Mouse (Mus musculus): ENCODE results near the gene Msx2.

Msx2 gene

DNA sequence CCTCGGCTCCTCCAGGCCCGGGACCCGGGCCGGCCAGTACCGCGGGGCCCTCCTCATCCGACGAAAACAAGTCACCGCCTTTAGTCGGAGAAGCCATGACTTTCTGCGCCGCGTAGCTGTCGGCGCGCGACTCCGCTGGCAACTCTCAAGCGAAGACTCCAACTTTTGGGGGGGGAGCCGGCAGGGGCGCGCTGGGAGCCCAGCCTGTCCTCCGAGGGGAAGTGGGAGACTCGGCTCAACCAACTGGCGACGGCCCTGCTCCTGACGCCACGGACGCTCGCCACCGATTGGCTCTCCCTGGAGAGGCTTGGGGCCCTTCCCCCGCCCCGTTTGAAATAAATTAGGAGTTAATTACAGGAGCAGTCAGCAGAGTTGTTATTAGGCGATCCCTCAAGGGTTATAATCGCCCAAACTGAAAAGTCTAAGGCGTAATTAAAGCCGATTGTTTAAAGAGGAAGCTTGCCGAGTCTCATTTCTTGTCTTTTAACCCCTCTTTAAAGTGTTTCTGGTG lies at the start of gene Msx2:
Gene Msx2, minus strand, starts transcription at position 461 of the 511 bp plus-strand sequence.
- no peak for DNase-seq (ENCODE audit: low spot score in 2 of 2)

DNA sequence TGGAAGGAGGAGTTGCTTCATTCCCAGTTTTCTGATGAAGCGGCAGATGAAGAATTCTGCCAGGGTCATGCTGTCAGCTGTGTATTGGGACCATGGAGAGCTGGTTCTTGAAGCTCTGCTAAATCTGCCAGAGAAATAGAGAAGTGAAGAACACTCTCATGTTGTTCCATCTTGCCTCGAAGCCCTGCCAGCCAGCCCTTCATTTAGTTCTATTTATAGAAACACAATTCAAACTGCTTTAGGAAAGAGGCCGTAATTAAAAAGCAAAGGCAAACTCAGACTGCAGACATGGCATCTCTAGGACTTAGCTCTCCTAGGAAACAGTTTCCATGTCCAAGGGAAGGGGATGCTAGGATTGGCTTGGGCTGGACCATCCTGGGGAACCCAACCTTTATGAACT lies 48.6 kb upstream of the Msx2 start:
- DNase-seq (ENCODE audit: low spot score in 2 of 2) = no peak

DNA sequence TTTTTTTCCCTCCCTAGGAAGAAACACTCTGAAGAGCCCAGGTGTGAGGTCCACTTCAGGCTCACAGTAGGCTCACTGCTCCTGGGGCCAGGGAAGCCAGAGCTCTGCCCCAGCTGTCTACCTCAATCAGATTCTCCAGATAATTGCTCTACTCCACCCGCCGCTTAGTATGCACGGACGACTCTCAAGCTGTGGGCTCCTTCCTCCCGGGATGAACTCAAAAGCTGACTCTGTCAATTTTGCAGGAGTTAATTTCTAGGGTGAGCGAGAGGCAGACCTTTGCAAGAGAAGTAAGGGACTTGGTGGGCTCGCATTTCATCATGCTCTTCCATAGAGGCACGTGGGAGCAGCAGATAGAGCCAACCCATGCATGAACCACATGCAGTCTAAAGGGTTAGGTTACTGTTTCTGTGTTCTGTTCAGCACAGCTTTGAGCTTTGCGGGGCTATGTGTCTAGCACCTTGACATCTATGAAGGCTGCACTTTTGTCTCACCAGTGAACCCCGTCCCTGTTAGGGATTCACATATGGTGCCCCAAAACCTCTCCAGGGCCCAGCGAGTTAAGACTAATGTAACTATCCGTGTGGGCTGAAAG lies 47.6 kb upstream of the Msx2 start:
- no peak for DNase-seq (ENCODE audit: low spot score in 2 of 2)

DNA sequence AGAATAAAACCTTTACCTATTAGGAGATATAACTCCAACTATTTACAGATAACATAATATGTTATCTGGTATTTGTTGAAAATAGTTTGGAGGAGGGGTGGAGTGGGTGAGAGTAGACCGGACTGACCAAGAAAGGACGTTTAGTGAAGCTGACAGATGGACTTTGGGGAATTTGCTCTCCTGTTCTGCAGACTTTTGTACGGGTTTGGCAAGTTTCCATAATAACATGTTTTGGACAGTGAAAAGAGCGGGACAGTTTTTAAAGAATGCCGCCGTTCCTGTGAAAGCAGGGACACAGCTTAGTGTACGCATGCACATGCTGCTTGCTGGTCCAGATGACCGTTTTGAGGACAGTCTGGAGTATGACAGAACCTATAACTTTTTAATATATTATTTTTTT lies 46.9 kb upstream of the Msx2 start:
- no peak for DNase-seq (ENCODE audit: low spot score in 2 of 2)

DNA sequence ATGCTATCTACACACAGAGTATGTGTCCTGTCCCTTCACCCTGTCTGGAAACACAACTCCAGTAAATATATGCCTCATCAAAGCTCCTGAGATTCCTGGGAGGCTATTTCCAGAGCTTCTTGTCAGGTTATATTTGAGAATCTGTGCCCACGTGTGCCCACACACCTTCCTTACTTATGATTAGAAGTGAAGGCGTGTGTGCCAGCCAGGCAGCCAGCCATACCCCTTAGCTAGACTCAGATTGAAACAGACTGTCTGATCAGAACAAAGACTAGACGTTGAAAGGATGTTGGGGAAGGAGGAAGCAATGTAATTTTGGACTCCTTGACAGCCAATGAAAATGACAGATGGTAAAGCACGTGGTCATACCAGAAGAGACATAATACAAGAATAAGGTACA lies 45.4 kb upstream of the Msx2 start:
- DNase-seq (ENCODE audit: low spot score in 2 of 2) = no peak

DNA sequence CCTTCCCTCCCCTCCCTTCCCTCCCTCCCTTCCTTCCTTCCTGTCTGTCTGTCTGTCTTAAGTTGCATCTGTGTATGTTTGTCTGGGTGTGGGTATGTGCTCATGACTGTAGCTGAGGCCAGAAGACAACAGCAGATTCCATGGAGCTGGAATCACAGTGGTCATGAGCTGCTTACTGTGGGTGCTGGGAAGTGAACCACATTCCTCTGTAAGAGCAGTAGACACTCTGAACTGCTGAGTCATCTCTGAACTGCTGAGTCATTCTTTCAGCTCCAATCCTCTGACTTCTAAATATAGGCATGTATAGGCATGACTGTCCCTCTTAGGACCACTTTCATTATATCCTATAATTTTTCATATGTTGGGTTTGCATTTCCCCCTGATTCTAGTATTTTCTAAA lies 41.7 kb upstream of the Msx2 start:
- DNase-seq (ENCODE audit: low spot score in 2 of 2) = no peak

DNA sequence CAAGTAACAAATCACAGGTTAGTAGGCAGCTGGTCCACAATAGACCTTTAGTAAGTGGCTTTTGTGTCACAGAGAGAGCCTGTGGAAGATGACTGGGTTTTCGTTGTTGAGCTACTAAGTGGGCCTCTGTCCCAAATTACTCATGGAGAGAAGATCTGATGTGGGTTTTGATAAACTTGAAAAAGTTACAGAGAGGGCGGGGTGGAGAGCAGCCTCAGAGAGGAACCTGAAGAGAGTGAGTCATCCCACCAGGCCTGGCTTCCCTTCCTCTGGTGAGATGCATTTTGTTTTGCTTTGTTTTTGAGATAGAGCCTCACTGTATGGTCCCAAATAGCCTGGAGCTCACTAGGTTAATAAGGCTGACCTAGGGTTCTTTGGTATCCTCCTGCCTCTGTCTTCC lies 38.5 kb upstream of the Msx2 start:
- DNase-seq (ENCODE audit: low spot score in 2 of 2) = no peak

DNA sequence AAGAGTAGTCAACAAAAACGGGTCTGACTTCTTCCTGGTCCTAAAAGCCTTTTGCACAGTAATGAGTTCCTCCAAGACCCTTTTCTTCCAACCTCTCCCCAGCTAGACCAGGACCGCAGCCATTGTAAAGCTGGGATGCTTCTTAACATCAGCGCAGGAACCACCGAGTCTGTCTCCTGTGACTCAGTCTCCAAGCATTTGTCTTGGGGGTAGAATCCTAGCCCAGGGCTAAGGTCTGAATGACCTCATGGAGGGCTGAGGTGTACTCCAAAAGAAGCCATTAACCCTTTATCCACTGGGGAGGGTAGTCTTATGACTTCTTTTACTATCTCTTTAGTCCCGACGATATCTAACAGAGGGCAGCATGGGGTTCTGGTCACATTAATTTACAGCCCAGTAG lies 29.5 kb upstream of the Msx2 start:
- no peak for DNase-seq (ENCODE audit: low spot score in 2 of 2)

DNA sequence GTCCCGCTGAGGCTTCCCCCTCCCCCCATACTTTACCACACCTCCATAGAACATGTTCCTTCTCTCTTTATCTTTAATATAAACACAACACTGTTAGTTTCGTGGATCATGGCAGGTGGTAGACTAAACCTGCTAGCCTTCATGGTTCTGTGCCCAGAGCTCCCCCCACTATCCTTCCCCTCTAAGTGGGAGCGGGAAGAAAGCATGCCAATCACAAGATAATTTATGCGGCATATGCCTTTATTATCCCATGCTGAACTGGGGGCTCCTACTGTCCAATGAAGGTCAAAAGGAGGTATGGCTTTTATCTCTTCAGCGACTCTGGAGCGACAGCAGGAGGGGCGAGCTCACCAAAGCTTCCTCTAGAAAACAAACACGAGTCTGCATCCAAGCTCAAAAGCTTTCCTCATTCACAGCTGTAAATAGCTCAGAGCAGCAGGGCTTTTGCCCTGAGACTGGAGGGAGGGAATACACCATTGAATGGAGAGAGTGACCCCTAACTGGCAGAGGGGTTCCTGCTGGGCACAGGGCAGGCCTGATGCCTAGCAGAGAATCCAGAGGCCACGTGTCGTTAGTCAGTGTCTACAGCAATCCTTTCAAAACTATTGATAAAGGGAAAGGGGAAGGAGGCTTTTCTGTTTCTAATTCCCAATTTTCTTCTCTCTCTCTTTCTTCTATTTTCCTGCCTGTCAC lies 28.8 kb upstream of the Msx2 start:
- DNase-seq (ENCODE audit: low spot score in 2 of 2) = no peak

DNA sequence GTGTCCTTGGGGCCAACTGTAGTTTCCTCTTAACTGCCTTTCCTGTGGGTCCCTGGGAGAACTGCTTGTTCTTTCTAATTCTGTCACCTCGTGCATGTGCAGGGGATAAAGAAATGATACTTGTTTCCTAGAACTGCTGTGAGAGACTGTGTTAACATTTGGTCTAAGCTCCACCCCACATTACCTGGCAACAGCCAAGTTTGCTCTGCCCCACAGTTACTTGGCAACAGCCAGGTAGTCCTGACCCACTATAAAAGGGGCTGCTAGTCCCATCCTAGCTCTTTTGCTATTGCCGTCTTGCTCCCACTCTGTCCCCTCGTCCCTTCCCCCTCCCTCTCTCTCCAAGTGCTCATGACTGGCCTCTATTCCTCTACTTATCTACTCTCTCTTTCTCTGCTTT lies 28.2 kb upstream of the Msx2 start:
- no peak for DNase-seq (ENCODE audit: low spot score in 2 of 2)

DNA sequence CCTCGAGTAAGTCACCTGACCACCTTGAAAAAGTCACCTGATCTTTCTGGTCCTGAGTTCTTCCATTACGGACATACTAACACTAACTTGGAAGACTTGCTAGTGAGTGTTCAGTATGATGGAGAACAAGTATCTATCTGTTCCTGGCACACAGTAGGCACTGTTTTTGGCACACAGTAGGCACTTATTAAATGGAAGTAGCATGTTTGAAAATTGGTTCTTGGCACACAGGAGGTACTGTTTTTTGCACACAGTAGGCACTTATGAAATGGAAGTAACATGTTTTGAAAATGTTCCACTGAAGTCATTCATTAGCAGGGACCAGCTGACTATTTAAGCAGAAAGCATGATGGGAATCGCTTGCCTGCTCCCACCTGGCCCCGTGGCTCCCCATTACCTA lies 13.6 kb upstream of the Msx2 start:
- no peak for DNase-seq (ENCODE audit: low spot score in 2 of 2)

DNA sequence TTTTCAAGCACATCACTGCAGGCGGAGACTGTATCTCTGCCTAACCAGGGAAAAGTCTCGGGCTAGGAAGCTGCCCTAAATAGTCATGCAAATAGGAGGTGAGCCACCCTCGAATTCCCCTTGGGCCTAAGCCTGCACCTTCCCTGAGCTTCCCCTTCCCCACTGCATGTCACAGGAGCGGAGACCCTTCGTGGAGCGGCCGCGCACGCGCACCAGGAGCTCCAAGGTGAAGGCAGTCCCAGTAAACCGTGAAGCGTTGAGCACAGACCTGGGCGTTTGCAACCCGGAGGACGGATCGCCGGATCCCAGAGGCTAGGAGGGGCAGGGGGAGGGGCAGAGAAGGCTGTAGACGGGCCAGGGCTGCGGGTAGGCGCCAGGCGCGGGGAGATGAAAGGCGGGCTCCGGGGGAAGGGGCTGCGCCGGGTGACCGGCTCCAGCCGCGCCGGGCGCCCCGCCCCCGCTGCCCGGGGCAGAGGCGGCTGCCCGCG lies 2.9 kb upstream of the Msx2 start:
- DNase-seq (ENCODE audit: low spot score in 2 of 2) = no peak

DNA sequence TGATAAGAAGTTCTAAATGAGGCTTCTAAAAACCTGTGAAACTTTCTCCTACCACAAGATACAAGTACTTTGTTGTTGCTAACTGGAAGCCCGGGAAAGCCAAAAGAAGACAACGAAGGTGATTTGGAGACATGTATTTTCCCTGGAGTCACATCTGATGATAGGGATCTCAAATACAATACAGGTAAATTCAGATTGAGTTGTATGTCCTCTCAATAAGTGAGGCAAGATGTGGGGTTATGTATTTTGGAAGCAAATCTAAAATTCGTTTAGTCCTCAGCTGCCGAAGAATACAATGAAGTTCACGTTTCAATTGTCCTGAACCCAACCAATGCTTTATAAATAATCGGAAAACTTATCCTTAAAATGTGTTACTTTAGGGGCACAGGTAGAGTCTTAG lies 1.6 kb upstream of the Msx2 start:
- no peak for DNase-seq (ENCODE audit: low spot score in 2 of 2)

DNA sequence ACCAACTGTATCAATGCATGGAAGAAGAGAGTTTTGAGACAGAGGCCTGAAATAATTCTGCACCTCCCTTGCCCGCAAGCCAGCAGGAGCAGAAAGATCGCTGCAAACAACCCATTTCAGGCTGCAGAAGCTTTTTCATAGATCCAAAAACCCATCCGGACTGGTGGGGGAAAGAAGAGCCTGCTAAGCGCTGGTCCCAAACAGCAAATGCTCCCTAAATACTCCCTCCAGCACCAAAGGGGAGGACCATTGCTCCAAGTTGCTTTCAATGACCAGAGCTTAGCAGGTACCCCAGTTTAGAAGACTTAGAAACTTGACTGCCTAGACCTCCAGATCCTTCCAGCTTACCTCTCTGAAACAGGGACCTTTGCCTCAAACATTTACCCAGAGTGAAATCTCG lies 1.1 kb upstream of the Msx2 start:
- DNase-seq (ENCODE audit: low spot score in 2 of 2) = no peak

DNA sequence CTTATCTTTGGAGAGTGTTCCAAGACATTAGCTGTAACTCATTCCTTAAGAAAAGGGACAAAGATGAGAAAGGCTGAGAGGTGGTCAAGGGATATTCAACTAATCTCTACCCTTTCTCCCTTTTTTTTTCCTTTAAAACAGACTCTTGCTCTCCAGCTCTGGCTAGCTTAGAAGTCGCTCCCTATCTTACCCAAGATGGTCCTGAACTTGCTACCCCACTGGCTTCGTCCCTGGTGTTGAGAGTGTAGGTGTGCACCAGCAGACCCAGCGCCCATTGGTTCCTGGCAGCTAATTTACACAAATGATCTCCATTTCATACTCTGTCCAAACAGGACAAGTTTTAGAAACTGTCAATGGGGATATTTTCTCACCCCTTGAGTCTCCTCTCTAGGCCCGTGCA lies 417 bp upstream of the Msx2 start:
- DNase-seq (ENCODE audit: low spot score in 2 of 2) = no peak

DNA sequence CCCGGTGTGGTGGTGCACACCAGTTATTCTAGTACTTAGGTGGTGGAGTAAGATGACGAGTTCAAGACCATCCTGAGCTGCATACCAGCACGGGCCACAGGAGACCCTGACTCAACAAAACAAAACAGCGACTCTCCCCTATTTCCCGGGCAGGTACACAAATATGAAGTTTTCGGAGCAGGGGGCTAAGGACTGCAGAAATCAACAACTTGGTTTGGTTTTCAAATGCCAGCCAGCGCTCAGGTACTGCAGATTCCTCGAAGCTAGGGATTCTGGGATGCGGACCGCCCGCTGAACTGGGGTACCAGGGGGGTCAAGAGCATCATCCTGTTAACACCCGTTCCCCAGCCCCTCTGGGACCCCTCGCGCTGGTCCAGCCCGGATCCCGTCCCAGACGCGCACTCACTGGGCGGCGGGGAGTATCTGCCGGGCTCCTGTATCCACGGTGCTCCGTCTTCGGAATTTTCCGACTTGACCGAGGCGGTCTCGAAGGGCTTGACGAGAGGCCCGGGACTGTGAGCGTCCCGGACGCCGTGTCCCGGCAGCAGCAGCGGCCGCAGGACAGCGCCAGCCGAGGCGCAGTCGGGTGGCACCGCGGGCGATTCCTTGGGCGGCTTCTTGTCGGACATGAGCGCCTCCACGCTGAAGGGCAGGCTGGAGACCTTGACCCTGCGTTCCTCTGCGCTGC lies 804 bp downstream of the Msx2 start:
- no peak for DNase-seq (ENCODE audit: low spot score in 2 of 2)

DNA sequence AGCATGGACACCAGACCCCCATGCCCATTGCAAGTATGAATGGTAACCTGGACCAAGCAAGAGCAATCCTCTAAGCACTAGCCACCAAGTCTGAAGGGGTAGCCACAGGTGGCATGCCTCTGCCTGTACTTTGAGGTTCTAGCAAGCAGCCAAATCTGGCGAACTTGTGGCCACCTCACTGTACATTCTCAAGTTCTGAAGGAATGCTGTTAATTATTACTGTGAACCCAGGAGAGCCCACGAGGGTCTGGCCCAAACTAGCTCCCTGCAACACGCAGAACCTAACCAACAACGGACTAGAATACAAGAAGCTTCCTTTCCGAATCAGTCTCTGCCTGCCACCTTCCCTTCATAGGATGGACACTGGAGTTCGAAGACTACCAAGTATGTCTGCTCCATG lies 1.5 kb downstream of the Msx2 start:
- no peak for DNase-seq (ENCODE audit: low spot score in 2 of 2)

DNA sequence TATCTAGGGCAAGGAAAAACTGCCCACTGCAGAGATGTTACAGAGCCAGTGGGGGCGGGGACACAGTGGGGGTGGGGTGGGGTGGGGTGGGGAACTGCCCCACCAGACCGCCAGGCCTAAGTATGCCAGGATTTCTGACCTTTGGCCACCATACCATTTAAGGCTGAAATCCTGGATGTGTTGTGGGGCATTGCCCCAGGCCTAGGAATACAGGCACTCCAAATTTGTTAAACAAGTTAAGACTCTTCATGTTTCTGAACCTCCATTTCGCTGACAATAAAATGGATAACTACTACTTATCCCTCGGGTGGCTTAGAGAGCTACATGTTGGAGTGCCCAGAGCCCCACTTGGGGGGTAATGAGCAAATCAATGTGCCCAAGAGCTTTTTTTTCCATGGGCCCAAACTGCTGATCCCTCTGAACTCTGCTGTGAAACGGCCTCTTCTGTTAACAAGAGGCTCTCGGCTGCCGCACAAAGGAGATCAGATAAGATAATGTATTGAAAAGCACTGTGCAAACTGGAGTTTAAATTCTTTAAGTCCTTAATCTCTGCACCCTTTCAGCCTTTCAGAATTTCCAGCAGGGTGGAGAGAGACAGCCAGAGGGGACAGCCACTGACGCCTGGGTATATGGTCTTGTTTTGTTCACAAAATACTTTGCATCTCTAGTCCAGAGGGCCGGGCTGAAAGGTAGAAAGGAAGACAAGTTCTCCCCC lies 2.3 kb downstream of the Msx2 start:
- no peak for DNase-seq (ENCODE audit: low spot score in 2 of 2)

DNA sequence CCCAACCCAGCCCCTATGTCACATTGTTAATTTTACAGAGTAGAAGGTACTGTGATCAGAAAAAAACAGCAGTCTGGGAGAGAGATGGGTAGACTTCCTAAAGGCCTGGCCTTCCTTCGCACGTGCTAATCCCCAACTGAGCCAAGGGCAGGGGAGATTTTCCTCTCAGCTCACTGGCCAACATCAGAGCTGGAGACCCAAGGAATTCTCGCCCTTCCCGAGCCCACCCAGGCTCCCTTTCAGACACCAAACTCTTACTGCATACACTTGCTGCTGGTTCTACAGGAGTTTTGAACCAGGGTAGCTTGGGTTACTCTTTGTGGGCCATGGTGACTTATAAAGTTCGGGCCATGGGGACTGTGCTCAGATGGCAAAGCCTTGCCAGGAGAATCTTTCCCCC lies 3.1 kb downstream of the Msx2 start:
- DNase-seq (ENCODE audit: low spot score in 2 of 2) = no peak

DNA sequence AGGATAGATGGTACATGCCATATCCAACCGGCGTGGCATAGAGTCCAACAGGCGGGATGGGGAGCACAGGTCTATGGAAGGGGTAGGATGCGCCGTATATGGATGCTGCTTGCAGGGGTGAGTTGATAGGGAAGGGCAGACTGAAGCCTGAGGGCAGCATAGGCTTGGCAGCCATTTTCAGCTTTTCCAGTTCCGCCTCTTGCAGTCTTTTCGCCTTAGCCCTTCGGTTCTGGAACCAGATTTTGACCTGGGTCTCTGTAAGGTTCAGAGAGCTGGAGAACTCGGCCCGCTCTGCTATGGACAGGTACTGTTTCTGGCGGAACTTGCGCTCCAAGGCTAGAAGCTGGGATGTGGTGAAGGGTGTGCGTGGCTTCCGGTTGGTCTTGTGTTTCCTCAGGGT lies 4.7 kb downstream of the Msx2 start:
- DNase-seq (ENCODE audit: low spot score in 2 of 2) = no peak

DNA sequence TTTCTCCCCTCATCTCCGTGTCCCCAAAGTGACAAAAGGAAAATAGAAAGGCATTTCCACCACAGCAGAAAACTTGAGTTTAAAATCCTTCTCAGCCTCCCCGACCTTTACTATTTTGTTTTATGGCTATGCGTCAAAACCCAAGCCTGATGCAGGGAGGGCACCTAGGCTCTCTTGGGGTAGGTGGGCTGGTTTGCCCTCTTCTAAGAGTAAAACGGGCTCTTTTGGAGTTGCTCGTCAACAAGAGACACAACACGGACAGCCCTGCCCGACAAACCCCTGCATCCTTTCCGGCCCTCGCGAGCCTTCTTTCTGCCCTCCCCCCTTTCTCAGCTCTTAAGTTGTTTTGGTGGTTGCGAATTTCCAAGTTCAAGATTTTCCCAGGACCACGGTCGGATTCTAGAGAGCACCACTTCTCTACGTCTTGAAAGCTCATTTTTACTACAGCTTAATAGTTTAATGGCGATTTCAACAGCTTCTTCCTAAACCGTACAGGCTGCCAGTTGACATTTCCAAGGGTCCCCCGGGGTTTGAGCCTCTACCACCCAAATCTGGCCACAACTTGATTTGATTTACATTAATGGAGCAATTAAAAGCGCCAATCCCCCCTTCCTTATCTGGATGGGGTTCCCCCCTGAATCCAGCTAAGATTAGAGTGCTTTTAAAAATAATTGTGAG lies 6.5 kb downstream of the Msx2 start:
- DNase-seq (ENCODE audit: low spot score in 2 of 2) = no peak

Data from natural killer cell, adult 2 months (primary cell).